Mouse (Mus musculus) thymus, adult 2 months (tissue): ENCODE measurements around the gene Havcr1.

Experiments used
- CTCF ChIP-seq: fragments of 200-500 bp; IDR thresholded peaks from 2 replicates; pipeline ENCODE4 v1.5.1; 2012; ENCODE audit warnings: mild to moderate bottlenecking, control low read depth, low read length, moderate library complexity, borderline replicate concordance; ENCODE audit not compliant: control insufficient read depth, poor library complexity, insufficient read depth; ENCODE audit errors: extremely low read depth
- POLR2A ChIP-seq: fragments of 200-500 bp; IDR thresholded peaks from 2 replicates; pipeline ENCODE4 v1.6.1; 2012; ENCODE audit warnings: mild to moderate bottlenecking, low read length, control low read depth, moderate library complexity; ENCODE audit not compliant: control insufficient read depth, poor library complexity, insufficient read depth; ENCODE audit errors: extremely low read depth

- TF ChIP-seq CTCF (no peak), POLR2A (no peak)
Measured at GRCm38 (mm10) chr11:46741716-46742115, 6.8 kb downstream of the Havcr1 start.
